Mouse (Mus musculus) G1E (cell line): ENCODE results near the gene Mrgprd.

Experiments
- CTCF ChIP-seq: IDR thresholded peaks from 2 replicates; pipeline ENCODE4 v1.5.1; 2012; ENCODE audit warnings: low read depth, low read length, inconsistent platforms, mixed read lengths
- TAL1 ChIP-seq: conservative IDR thresholded peaks from 2 replicates; pipeline ENCODE4 v1.6.1; 2012; ENCODE audit warnings: low read depth, low read length, inconsistent platforms, mixed read lengths

- no peak for TF ChIP-seq CTCF
- no peak for TF ChIP-seq TAL1
These were observed 21.1 kb downstream of the Mrgprd start for GRCm38 (mm10) chr7:145335616-145336332.
